Mouse (Mus musculus): ENCODE measurements around the gene Vmn1r22.
"Not testable (repeated sequence)": the region's sequence is repeated elsewhere in the genome, so short reads cannot be mapped to it uniquely, and the experiment has no call there.

Gene Vmn1r22

DNA sequence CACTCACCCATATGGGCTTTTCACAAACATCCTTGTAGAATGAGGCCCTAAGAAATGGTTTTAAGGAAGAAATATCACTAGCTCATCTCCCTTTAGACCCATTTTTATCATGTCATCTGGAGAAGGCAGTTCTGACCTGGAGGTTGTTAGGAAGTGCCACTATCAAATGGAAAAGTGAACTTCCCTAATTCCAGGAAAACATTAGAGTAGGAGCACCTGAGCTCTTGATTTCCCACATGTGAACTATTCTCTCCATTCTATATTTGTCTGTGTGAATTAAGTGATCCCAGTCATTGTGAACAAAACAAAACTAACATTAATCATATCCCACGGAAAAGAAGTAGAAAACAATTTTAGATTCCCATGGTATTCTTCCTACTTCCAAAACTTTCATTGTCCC lies at the start of gene Vmn1r22:
Gene Vmn1r22, minus strand, starts transcription at position 101 of the 400 bp plus-strand sequence.
- DNase-seq (ENCODE audit: low spot score) = no peak

DNA sequence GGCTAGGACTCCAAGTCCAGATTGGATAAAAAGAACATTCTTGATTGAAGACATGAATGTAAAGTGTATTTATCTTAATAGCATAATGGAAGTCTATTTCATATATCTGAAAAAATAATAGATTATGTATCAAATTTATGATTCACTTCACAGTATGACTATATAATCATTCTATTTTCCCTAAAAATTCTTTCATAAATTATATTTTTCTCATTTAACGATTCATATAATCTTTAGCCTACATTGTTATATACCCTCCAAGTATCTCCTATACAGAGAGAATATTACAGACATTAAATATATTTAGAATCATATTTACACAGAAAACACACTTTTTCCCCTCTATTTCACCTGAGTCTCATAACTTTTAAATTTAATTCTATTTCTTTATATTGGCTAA lies 18.9 kb upstream of the Vmn1r22 start, which contains the start of gene Vmn1r23:
Gene Vmn1r23, minus strand, starts transcription at position 101 of the 400 bp plus-strand sequence.
- DNase-seq (ENCODE audit: low spot score) = no peak

- DNase-seq (ENCODE audit: low spot score) = no peak
These were observed 48.5 kb downstream of the Vmn1r22 start for GRCm38 (mm10) chr6:57859043-57860042.

DNA sequence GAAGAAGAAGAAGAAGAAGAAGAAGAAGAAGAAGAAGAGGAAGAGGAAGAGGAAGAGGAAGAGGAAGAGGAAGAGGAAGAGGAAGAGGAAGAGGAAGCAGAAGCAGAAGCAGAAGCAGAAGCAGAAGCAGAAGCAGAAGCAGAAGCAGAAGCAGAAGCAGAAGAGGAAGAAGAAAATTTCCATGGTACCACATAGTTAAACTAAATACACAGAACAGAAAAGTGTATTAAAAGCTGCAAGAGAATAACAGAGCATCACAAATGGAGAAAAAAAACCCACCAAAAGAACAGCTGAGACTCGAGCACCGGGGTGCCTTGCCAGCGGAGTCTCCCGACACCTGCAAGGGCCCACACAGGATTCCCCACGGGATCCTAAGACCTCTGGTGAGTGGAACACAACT lies 56.7 kb downstream of the Vmn1r22 start:
- DNase-seq (ENCODE audit: low spot score) = not testable (repeated sequence)

DNA sequence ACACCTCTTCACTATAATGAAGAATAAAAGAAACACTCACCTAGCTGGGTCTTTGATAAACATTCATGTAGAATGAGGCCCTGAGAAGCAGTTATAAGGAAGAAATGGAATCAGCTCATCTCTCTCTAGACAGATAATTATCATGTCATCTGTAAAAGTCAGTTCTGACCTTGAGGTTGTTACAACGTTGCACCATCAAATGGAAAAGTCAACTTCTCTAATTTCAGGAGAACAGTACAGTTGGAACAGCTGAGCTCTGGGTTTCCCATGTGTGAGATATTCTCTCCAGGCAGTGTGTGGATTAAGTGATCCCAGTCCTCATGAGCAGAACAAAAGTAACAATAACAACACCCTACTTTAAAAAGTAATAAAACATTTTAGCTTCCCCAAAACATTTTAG lies 57.5 kb downstream of the Vmn1r22 start, which contains the start of gene Vmn1r21:
Gene Vmn1r21, minus strand, starts transcription at position 58 of the 400 bp plus-strand sequence.
- no peak for DNase-seq (ENCODE audit: low spot score)

Data from ovary, postnatal 36 days (tissue).